23 mouse cellular contexts compared by ENCODE assay signal in the genomic region with DNA sequence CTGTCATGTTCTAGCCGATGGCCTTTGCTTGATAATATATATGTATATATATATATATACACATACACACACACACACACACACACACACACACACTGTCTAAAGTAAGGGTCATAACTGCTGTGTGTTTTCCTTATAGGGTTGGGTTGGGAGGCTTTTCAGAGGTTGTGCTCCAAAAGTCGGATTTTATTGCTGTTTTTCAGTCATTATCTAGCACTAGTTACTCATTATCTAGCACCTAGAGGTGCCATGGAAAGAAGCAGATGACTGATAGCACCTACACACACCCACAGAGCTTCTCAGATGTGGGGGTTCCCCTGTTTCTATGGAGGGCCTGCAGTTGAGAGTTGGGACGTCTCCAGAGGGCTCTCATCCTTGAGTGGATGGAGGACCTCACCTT.
DNase-seq lines count a peak whose midpoint lies in the region; ATAC-seq and TF ChIP-seq lines count a peak whose summit lies in the region.
"Had no signal": no experiment of that assay in that cellular context is flagged by ENCODE, and none has a peak within 500 bp of the region (broad histone marks: within the 10 kb centered on the region; RNA-seq: fewer than 3 reads in every experiment).

No protein-coding gene starts in this region.

- WGBS in intestine, embryonic 14.5 days: 67% methylated on average over 3 of the region's 3 CpGs
- WGBS in liver, embryonic 11.5 days: 70% methylated on average over 3 of the region's 3 CpGs

- no peak for TF ChIP-seq RAD21 in MEL (IDR thresholded peaks at IDR 0.05; ENCODE audit: low read depth, low read length)

- no peak for TF ChIP-seq POLR2A in MEL (IDR thresholded peaks at IDR 0.05; ENCODE audit: control insufficient read depth in 1 of 2, insufficient read depth in 1 of 2, low read depth in 1 of 2, low read length in 2 of 2, poor library complexity in 1 of 2)

- H3K79me2 ChIP-seq in MEL (ENCODE audit: control insufficient read depth, insufficient read depth, low read length, poor library complexity): no peaks in the 10 kb centered on the region

- TF ChIP-seq CTCF in MEL (IDR thresholded peaks at IDR 0.05 in 2 of 3, conservative IDR thresholded peaks at IDR 0.05 in 1 of 3; ENCODE audit: control insufficient read depth in 1 of 3, insufficient read depth in 1 of 3, low read depth in 2 of 3, low read length in 3 of 3, poor library complexity in 1 of 3, severe bottlenecking in 1 of 3): no peak

- no peak overlapping the region for H3K4me2 ChIP-seq in intestine, embryonic 14.5 days (ENCODE audit: low read length)
- no peak overlapping the region for H3K4me2 ChIP-seq in liver, embryonic 11.5 days
- H3K4me2 ChIP-seq: embryonic facial prominence, embryonic 12.5 days; forebrain, embryonic 15.5 days; heart, embryonic 11.5 days; heart, embryonic 15.5 days; hindbrain, embryonic 13.5 days had no signal

- no peaks in the 10 kb centered on the region for H3K27me3 ChIP-seq in MEL (ENCODE audit: control insufficient read depth in 1 of 2, insufficient read depth in 2 of 2, low read length in 2 of 2)
- H3K27me3 ChIP-seq in intestine, embryonic 14.5 days (replicated peaks; ENCODE audit: control insufficient read depth, insufficient read depth, low read length): no peaks in the 10 kb centered on the region
- no peaks in the 10 kb centered on the region for H3K27me3 ChIP-seq in liver, embryonic 11.5 days (replicated peaks; ENCODE audit: control insufficient read depth, insufficient read depth, low read length)
- H3K27me3 ChIP-seq: CH12.LX; embryonic facial prominence, embryonic 12.5 days; forebrain, embryonic 15.5 days; heart, embryonic 15.5 days; hindbrain, embryonic 13.5 days had no signal

- no peak overlapping the region for H3K4me3 ChIP-seq in MEL (ENCODE audit: control insufficient read depth in 1 of 2, insufficient read depth in 1 of 2, low read depth in 2 of 2, low read length in 2 of 2)
- no peak overlapping the region for H3K4me3 ChIP-seq in intestine, embryonic 14.5 days (ENCODE audit: low read depth, low read length)
- H3K4me3 ChIP-seq in liver, embryonic 11.5 days (ENCODE audit: low read depth, low read length): no peak overlapping the region
- H3K4me3 ChIP-seq: embryonic facial prominence, embryonic 12.5 days; forebrain, embryonic 15.5 days; heart, embryonic 15.5 days; hindbrain, embryonic 13.5 days had no signal

- peaks cover 0 to 17% of the 10 kb centered on the region in 2 experiments; a peak in 3 of 4 replicates for H3K36me3 ChIP-seq in MEL (ENCODE audit: control insufficient read depth in 1 of 2, insufficient read depth in 2 of 2, low read length in 2 of 2)
- 0 out of 2 replicates have a peak, but pooled peaks cover 7% of the 10 kb centered on the region for H3K36me3 ChIP-seq in intestine, embryonic 14.5 days (ENCODE audit: control insufficient read depth, insufficient read depth, low read length)
- no peaks in the 10 kb centered on the region for H3K36me3 ChIP-seq in liver, embryonic 11.5 days (ENCODE audit: control insufficient read depth, insufficient read depth, low read length)
- H3K36me3 ChIP-seq: forebrain, embryonic 15.5 days; hindbrain, embryonic 13.5 days had no signal

- peak; percentile 47 to 60; a peak in 3 of 4 replicates for TF ChIP-seq EP300 in MEL (IDR thresholded peaks at IDR 0.05; ENCODE audit: low read depth in 1 of 2, low read length in 2 of 2)

- peak; percentile 11; the same call in 1 of the 2 replicates for ATAC-seq in intestine, embryonic 14.5 days (replicated peaks; ENCODE audit: low FRiP score, low TSS enrichment, low read depth)
- peak; percentile 47; the same call in 1 of the 2 replicates for ATAC-seq in megakaryocyte-erythroid progenitor cell, adult 5-6 weeks (replicated peaks; ENCODE audit: low FRiP score, low TSS enrichment, poor library complexity, severe bottlenecking)
- ATAC-seq in liver, embryonic 11.5 days (replicated peaks; ENCODE audit: low FRiP score): no peak
- ATAC-seq: forebrain, embryonic 15.5 days; hindbrain, postnatal 0 days had no signal

- peaks cover 10 to 11% of the 10 kb centered on the region in 2 experiments for H3K4me1 ChIP-seq in MEL (ENCODE audit: control insufficient read depth in 1 of 2, insufficient read depth in 2 of 2, low read length in 2 of 2)
- peaks cover 4% of the 10 kb centered on the region; the same call in 1 of the 2 replicates for H3K4me1 ChIP-seq in intestine, embryonic 14.5 days (replicated peaks; ENCODE audit: control insufficient read depth, insufficient read depth, low read length)
- no peaks in the 10 kb centered on the region for H3K4me1 ChIP-seq in liver, embryonic 11.5 days (replicated peaks; ENCODE audit: control insufficient read depth, insufficient read depth, low read length)
- H3K4me1 ChIP-seq: embryonic facial prominence, embryonic 12.5 days; hindbrain, embryonic 13.5 days had no signal

- no peak overlapping the region for H3K9ac ChIP-seq in MEL (ENCODE audit: control insufficient read depth, low read depth, low read length, poor library complexity, severe bottlenecking)
- H3K9ac ChIP-seq in intestine, embryonic 14.5 days (ENCODE audit: low read length): no peak overlapping the region
- no peak overlapping the region for H3K9ac ChIP-seq in liver, embryonic 11.5 days (ENCODE audit: low read depth, low read length)
- H3K9ac ChIP-seq: embryonic facial prominence, embryonic 12.5 days; forebrain, embryonic 15.5 days; heart, embryonic 15.5 days; hindbrain, embryonic 13.5 days had no signal

- DNase-seq in heart, adult 11 months: peak; percentile 24
- no peak for DNase-seq in heart, adult 8-10 months (ENCODE audit: low spot score)
- no peak for DNase-seq in MEL (ENCODE audit: low read depth, low spot score)
- no peak for DNase-seq in intestine, embryonic 14.5 days (ENCODE audit: low spot score)
- DNase-seq in Muller cell, postnatal 12 days (ENCODE audit: inconsistent ontology term): no peak
- no peak for DNase-seq in liver, embryonic 11.5 days (ENCODE audit: low spot score)
- no peak for DNase-seq in T-cell, adult 2 months (ENCODE audit: low spot score)
- DNase-seq: adrenal gland, postnatal 25 days; B cell, adult 2 months; cerebellum, adult 2 months; cerebellum, postnatal 10 days; embryo, embryonic 11 days; gastrocnemius, postnatal 36 days; heart, adult 18-20 months; heart, postnatal 14 days had no signal

- H3K27ac ChIP-seq in MEL (ENCODE audit: control insufficient read depth, low read depth, low read length): no peak overlapping the region
- no peak overlapping the region for H3K27ac ChIP-seq in intestine, embryonic 14.5 days (ENCODE audit: low read depth)
- no peak overlapping the region for H3K27ac ChIP-seq in liver, embryonic 11.5 days (ENCODE audit: low read depth, low read length)
- H3K27ac ChIP-seq: embryonic facial prominence, embryonic 12.5 days; forebrain, embryonic 15.5 days; heart, embryonic 15.5 days; hindbrain, embryonic 13.5 days; hindbrain, postnatal 0 days had no signal

- no peaks in the 10 kb centered on the region for H3K9me3 ChIP-seq in MEL (replicated peaks; ENCODE audit: insufficient read depth, low read length)
- H3K9me3 ChIP-seq in intestine, embryonic 14.5 days (ENCODE audit: control insufficient read depth, low read length): no peaks in the 10 kb centered on the region
- H3K9me3 ChIP-seq in liver, embryonic 11.5 days (ENCODE audit: control insufficient read depth, low read length): no peaks in the 10 kb centered on the region
- H3K9me3 ChIP-seq: embryonic facial prominence, embryonic 12.5 days; forebrain, embryonic 15.5 days; heart, embryonic 15.5 days; hindbrain, embryonic 13.5 days had no signal

TF ChIP-seq in MEL, 35 proteins besides CTCF, POLR2A, EP300 and RAD21:
- TF ChIP-seq SIN3A (IDR thresholded peaks at IDR 0.05; ENCODE audit: low read length): 0 out of 2 replicates have a peak, but pooled peaks have one; percentile 38
- no peak for TF ChIP-seq KAT2A (conservative IDR thresholded peaks at IDR 0.05; ENCODE audit: low read depth, low read length)
- TF ChIP-seq ETS1 (IDR thresholded peaks at IDR 0.05; ENCODE audit: low read depth, low read length): peak; percentile 64
- TF ChIP-seq MXI1 (IDR thresholded peaks at IDR 0.05; ENCODE audit: low read depth, low read length): no peak
- peak; percentile 69 for TF ChIP-seq TCF12 (IDR thresholded peaks at IDR 0.05; ENCODE audit: low read depth, low read length)
- TF ChIP-seq GATA1 (IDR thresholded peaks at IDR 0.05; ENCODE audit: low read depth, low read length): peak; percentile 77
TF ChIP-seq in MEL: peak in this region for 4.
